Mouse (Mus musculus): ENCODE measurements around the gene Ak4.
A peak's percentile ranks its signal among the peaks of the same experiment; 100 is the strongest.

The Ak4 gene

GRCm38 (mm10) chr4:101459358-101459757 is 40.3 kb downstream of the Ak4 start:
- DNase-seq (ENCODE audit: low spot score) = no peak

GRCm38 (mm10) chr4:101460114-101460513 is 41.0 kb downstream of the Ak4 start:
- no peak for DNase-seq (ENCODE audit: low spot score)

- DNase-seq (ENCODE audit: low spot score) = no peak
These were observed 43.0 kb downstream of the Ak4 start for GRCm38 (mm10) chr4:101462065-101462464.

- no peak for DNase-seq (ENCODE audit: low spot score)
These were observed 47.2 kb downstream of the Ak4 start for GRCm38 (mm10) chr4:101466264-101466663.

- DNase-seq (ENCODE audit: low spot score) = no peak
These were observed 50.2 kb downstream of the Ak4 start for GRCm38 (mm10) chr4:101469242-101469641.

GRCm38 (mm10) chr4:101470543-101470942 is 51.5 kb downstream of the Ak4 start:
- peak; percentile 5 for DNase-seq (ENCODE audit: low spot score)

GRCm38 (mm10) chr4:101472767-101473166 is 53.7 kb downstream of the Ak4 start:
- no peak for DNase-seq (ENCODE audit: low spot score)

GRCm38 (mm10) chr4:101490320-101490917 is 71.3 kb downstream of the Ak4 start:
- DNase-seq (ENCODE audit: low spot score) = no peak

- DNase-seq (ENCODE audit: low spot score) = no peak
These were observed 72.6 kb downstream of the Ak4 start for GRCm38 (mm10) chr4:101491704-101492103.

GRCm38 (mm10) chr4:101493611-101494197 is 74.6 kb downstream of the Ak4 start:
- DNase-seq (ENCODE audit: low spot score) = no peak

GRCm38 (mm10) chr4:101496188-101496533 is 77.1 kb downstream of the Ak4 start:
- no peak for DNase-seq (ENCODE audit: low spot score)

GRCm38 (mm10) chr4:101496534-101497237 is 77.6 kb downstream of the Ak4 start, which contains the start of gene Dnajc6:
Dnajc6 (plus strand) TSS chr4:101496648.
- no peak for DNase-seq (ENCODE audit: low spot score)

- no peak for DNase-seq (ENCODE audit: low spot score)
These were observed 78.3 kb downstream of the Ak4 start for GRCm38 (mm10) chr4:101497336-101497735.

GRCm38 (mm10) chr4:101504470-101505007 is 85.5 kb downstream of the Ak4 start:
- DNase-seq (ENCODE audit: low spot score) = no peak

- no peak for DNase-seq (ENCODE audit: low spot score)
These were observed 86.9 kb downstream of the Ak4 start for GRCm38 (mm10) chr4:101505966-101506365.

- no peak for DNase-seq (ENCODE audit: low spot score)
These were observed 87.3 kb downstream of the Ak4 start for GRCm38 (mm10) chr4:101506372-101506771.

- DNase-seq (ENCODE audit: low spot score) = no peak
These were observed 88.7 kb downstream of the Ak4 start for GRCm38 (mm10) chr4:101507571-101508422.

- no peak for DNase-seq (ENCODE audit: low spot score)
These were observed 89.4 kb downstream of the Ak4 start for GRCm38 (mm10) chr4:101508431-101508830.

GRCm38 (mm10) chr4:101508851-101509577 is 89.9 kb downstream of the Ak4 start:
- no peak for DNase-seq (ENCODE audit: low spot score)

- DNase-seq (ENCODE audit: low spot score) = no peak
These were observed 91.2 kb downstream of the Ak4 start for GRCm38 (mm10) chr4:101510111-101510903.

- no peak for DNase-seq (ENCODE audit: low spot score)
These were observed 91.8 kb downstream of the Ak4 start for GRCm38 (mm10) chr4:101510904-101511210.
